Mouse (Mus musculus) CH12.LX (cell line): ENCODE results near the gene Stoml2.
"Not testable (repeated sequence)": the region's sequence is repeated elsewhere in the genome, so short reads cannot be mapped to it uniquely, and the experiment has no call there.

Experiments
- CHD2 ChIP-seq: IDR thresholded peaks from 2 replicates; pipeline ENCODE4 v1.6.1; 2011; ENCODE audit warnings: low read length, improper control_type of control experiment
- CTCF ChIP-seq, 2 experiments: IDR thresholded peaks in 1 of 2; conservative IDR thresholded peaks in 1 of 2; 2 replicates each; pipeline ENCODE4 v1.5.1; 2011 to 2012; ENCODE audit warnings: low read depth in 2 of 2, low read length in 2 of 2, improper control_type of control experiment in 1 of 2, inconsistent platforms in 1 of 2, mild to moderate bottlenecking in 1 of 2, moderate library complexity in 1 of 2
- E2F4 ChIP-seq: IDR thresholded peaks from 2 replicates; pipeline ENCODE4 v1.6.1; 2011; ENCODE audit warnings: low read depth, low read length, improper control_type of control experiment; ENCODE audit not compliant: insufficient replicate concordance
- EP300 ChIP-seq: IDR thresholded peaks from 2 replicates; pipeline ENCODE4 v1.6.1; 2011; ENCODE audit warnings: low read length, improper control_type of control experiment
- MAFK ChIP-seq: IDR thresholded peaks from 2 replicates; pipeline ENCODE4 v1.6.1; 2011; ENCODE audit warnings: low read length, improper control_type of control experiment; ENCODE audit not compliant: insufficient replicate concordance
- MAZ ChIP-seq: IDR thresholded peaks from 2 replicates; pipeline ENCODE4 v1.6.1; 2012; ENCODE audit warnings: low read depth, mild to moderate bottlenecking, inconsistent platforms, low read length, improper control_type of control experiment, moderate library complexity
- POLR2A ChIP-seq: IDR thresholded peaks from 2 replicates; pipeline ENCODE4 v1.6.1; 2011; ENCODE audit warnings: low read depth, mild to moderate bottlenecking, improper control_type of control experiment, low read length
- TCF12 ChIP-seq: IDR thresholded peaks from 2 replicates; pipeline ENCODE4 v1.6.1; 2014; ENCODE audit warnings: low read depth, mild to moderate bottlenecking, inconsistent platforms, low read length, improper control_type of control experiment
- USF2 ChIP-seq: conservative IDR thresholded peaks from 2 replicates; pipeline ENCODE4 v1.6.1; 2011; ENCODE audit warnings: low read depth, low read length, improper control_type of control experiment
- ZKSCAN1 ChIP-seq: IDR thresholded peaks from 2 replicates; pipeline ENCODE4 v1.6.1; 2012; ENCODE audit warnings: low read depth, inconsistent platforms, low read length, improper control_type of control experiment, borderline replicate concordance

GRCm38 (mm10) chr4:42980467-42980866 lies 51.0 kb downstream of the Stoml2 start:
- not testable (repeated sequence) for TF ChIP-seq ZKSCAN1; MAFK; POLR2A; CTCF (conservative IDR thresholded peaks at IDR 0.05 in 1 of 2, IDR thresholded peaks at IDR 0.05 in 1 of 2; ENCODE audit: low read depth in 2 of 2, low read length in 2 of 2); USF2; TCF12; EP300; CHD2; E2F4; MAZ
